Mouse (Mus musculus) brain, embryonic 18.5 days (tissue): ENCODE data around the gene Med21.

ENCODE experiments used
- DNase-seq: peaks from one replicate; pipeline ENCODE4 v3.0.0-alpha.2; 2012; ENCODE audit warnings: low read depth, low spot score

Gene Med21

DNA sequence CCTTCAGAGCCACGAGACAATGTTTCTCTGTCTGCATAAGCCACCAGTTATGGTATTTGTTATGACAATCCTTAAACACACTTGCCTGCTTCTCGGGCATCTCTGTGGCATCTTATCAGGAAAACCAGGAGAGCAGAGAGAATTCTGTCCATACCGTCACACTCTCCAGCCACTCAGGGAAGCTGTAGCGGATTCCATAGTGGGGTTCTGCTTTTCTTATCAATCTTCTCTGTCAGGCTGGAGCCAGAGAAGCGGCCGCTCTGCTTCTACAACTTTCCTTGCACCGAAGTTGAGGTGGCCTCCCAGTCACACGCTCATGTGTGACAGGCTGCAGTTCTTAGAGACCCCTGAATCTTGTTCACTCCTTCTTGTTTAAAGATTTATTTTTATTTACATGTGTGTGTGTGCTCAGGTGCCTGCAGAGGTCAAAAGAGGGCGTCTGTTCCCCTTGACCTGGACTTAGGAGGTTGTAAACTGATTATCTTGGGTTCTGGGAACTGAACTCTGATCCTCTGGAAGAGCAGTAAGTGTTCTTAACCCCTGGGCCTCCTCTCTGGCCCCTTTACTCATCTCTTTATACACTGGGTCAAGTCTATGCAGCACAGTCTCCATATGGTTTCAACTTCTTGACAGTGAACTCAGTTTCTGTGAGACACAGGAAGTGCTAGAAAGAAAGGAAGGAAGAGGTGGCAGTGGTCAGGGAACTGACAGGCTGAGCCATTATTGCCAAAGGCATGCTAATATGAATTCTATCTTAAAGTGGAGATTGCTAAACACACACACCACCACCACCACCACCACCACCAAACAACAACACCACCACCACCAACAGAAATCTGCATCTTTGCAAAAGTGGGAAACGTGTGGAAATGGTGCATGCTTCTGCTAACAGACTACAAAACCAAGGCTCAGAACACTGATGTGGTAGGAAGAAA, 36.1 kb downstream of the Med21 start:
- DNase-seq: no peak

DNA sequence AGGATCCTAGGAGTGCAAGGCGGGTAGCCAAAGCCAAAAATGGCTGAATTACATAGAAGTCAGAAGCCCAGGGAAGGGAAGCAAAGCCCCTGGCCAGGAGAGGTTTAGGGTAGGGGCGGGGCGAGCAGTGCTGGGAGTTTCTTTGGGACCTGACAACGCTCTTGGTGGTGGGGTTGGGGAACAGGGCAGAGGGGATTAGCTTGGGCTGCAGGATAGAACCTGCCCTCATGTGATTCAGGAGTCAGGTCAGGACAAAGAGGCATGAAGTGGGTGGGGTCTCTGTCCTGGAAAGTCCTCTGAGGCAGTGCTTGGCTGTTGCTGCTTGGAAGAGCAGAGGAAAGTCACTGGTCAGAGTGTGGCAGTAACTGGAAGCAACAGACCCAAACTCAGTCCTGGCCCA, 41.5 kb downstream of the Med21 start:
- DNase-seq: no peak

DNA sequence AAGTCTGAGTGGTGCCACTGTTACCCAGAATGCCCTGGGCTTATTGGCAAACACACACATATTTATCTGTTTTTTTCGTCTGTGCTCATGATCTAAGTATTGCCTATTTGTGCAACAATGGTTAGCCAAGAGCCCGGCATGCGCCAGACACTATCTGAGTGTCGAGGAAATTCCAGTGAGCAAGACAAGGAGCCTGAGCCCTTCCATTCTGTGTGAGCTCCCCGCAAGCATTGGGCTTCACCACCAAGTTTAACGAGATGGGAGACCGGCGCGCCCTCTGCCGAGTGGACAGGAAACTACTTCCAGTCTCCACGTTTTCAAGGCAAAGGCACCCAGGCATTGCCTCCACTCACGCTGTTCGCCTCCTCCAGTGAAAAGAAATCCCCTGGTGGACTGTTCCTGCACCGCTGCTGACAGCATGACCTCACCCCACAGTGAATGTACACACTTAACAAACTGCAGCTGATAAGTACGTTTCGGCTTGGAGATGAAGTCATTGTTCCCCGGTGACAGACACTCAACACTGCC, 43.5 kb downstream of the Med21 start:
- no peak for DNase-seq

DNA sequence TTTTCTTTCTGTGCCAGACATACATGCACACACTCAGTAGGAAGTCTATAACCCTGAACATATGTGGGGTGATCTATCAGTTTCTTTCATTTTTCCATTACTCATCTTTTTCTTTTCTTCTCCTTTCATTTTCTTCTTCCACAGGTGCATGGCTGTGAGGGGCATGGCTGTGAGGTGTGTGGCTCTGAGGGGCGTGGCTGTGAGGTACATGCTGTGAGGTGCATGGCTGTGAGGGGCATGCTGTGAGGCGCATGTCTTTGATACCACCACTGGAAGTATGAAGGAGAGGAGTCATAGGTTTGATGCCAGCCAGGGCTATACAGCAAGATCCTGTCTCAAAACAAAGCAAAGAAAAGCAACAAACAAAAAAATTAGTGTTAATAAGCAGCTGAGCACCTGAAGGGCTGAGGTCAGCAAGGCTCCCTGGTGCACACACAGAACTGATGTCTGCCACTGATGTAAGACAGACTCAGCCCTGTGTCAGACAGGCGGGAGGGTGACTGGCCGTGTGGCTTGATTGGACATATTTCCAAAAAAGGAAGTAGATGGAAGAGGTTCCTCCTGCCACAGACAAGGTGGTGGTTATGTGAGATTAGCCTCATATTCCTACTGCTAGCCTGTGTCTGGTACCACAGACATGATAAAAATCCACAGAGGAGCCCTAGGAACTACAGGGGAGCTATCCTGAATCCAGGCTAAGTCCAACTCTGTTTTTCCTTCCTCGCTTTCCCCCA, 44.3 kb downstream of the Med21 start:
- DNase-seq: no peak

DNA sequence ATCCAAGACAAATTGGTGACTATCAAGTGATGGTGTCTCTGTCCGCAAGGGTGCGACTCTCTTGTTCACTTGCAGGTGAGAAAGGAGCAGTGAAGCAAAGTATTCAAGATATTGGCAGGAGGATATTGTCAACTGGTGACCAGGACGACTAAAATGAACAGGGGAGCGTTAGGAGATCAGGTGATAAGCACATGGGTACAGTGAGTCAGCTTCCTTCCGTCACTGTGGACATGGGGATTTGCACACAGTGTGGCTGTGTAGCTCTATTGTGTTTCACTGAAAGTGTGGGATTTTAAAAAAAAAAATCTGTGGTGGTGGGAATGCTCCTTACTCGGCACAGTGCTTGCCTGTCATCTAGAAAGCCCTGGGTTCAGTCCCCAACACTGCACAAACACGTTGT, 45.7 kb downstream of the Med21 start:
- DNase-seq: no peak

DNA sequence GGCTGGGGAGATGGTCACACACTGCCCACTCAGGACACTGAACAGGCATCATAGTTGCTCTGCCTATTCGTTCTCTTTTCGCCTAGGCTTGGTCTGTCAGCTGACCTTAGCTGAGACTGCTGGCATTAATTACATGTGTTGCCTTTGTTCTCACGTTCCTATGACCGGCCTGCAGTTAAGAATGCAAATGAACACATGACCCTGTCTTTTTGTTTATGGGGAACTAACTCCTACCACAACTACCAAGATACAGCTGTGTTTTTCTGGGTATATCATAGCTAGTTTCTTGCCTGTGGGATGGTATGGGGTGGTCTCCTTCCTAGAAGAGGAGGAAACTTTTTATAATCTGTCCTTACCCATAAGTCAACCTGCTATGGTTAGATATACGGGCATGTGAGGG, 46.5 kb downstream of the Med21 start:
- no peak for DNase-seq

DNA sequence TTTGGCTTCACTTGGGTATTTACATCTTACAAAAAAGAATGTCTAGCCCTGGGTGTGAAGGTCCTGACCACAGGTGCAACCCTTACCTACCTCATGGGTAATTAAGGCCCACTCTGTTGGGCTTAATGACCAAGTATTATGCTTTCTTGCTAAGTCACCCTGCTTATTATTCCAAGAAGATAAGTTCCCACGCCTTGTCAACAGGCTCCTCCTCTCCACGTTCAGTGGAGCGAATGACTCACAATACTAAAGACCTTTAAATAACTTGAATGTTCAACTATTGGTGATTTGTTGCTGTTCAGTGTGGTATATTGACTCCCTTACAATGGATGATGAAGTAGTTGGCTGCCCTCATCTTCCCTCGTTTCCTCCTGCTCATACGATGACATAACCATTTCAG, 55.4 kb downstream of the Med21 start:
- no peak for DNase-seq

DNA sequence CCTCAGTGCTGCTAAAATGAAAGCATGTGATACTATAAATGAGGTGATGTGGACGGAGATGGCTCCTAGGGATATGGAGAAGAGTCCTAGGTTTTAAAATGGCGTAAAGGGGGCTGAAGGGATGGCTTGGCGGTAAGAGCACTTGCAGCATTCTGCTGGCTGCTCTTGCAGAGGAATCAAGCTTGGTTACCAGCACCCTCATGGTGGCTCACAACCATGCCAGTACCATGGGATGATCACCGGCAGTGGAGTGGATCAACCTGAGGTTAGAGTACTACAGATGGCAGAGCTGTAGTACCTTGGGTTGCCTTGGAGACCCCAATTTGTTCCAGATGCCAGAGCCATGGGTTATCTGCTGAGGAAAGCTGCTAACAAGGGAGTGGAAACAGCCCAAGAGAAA, 56.0 kb downstream of the Med21 start:
- no peak for DNase-seq
